Mouse (Mus musculus) cortical plate, adult 2 months (tissue): ENCODE measurements at regions not wholly inside any gene's neighbourhood (a gene's known extent, or its start where the extent isn't known, plus 50 kb on each side); places are given as distances from the start of the nearest gene placed in this dataset.

Experiments
- CTCF ChIP-seq: fragments of 200-500 bp; IDR thresholded peaks from 2 replicates; pipeline ENCODE4 v1.5.1; 2011; ENCODE audit warnings: mild to moderate bottlenecking, control low read depth, low read length; ENCODE audit not compliant: insufficient read depth; ENCODE audit errors: extremely low read depth
- POLR2A ChIP-seq: fragments of 200-500 bp; IDR thresholded peaks from 2 replicates; pipeline ENCODE4 v1.6.1; 2011; ENCODE audit warnings: mild to moderate bottlenecking, low read length, control low read depth; ENCODE audit not compliant: insufficient read depth; ENCODE audit errors: extremely low read depth

- TF ChIP-seq CTCF: no peak
- TF ChIP-seq POLR2A: no peak
Observed at GRCm38 (mm10) chr13:110832442-110832841, 422.4 kb upstream of the Actbl2 start.
